20 mouse cellular contexts compared by ENCODE assay signal in genomic region chrX:57798869-57799268, GRCm38 (mm10).
A peak's percentile ranks its signal among the peaks of the same experiment; 100 is the strongest.
DNase-seq lines count a peak whose midpoint lies in the region; ATAC-seq lines count a peak whose summit lies in the region.
"Had no signal": no experiment of that assay in that cellular context is flagged by ENCODE, and none has a peak within 500 bp of the region (broad histone marks: within the 10 kb centered on the region; RNA-seq: fewer than 3 reads in every experiment).

No protein-coding gene starts in this region.

- intact Hi-C loops in heart, postnatal 14 days (cut with DNase I) = no loop called here

- H3K4me3 ChIP-seq in heart, embryonic 12.5 days = no peak overlapping the region
- H3K4me3 ChIP-seq in heart, embryonic 11.5 days (ENCODE audit: low read depth, low read length) = no peak overlapping the region
- H3K4me3 ChIP-seq in heart, embryonic 16.5 days (ENCODE audit: low read length) = no peak overlapping the region
- no peak overlapping the region for H3K4me3 ChIP-seq in neural tube, embryonic 13.5 days
- no peak overlapping the region for H3K4me3 ChIP-seq in hindbrain, embryonic 14.5 days (replicated peaks; ENCODE audit: low read length)
- H3K4me3 ChIP-seq: erythroblast, embryonic 14.5 days; hindbrain, embryonic 12.5 days; intestine, embryonic 15.5 days; limb, embryonic 13.5 days; liver, embryonic 15.5 days; megakaryocyte, embryonic 14.5 days had no signal

- peaks cover 5% of the 10 kb centered on the region for H3K4me1 ChIP-seq in heart, embryonic 12.5 days (replicated peaks)
- no peaks in the 10 kb centered on the region for H3K4me1 ChIP-seq in heart, embryonic 11.5 days (ENCODE audit: control insufficient read depth, insufficient read depth, low read length)
- H3K4me1 ChIP-seq in heart, embryonic 16.5 days (ENCODE audit: control insufficient read depth, insufficient read depth, low read length) = 0 out of 2 replicates have a peak, but pooled peaks cover 5% of the 10 kb centered on the region
- peaks cover 13% of the 10 kb centered on the region for H3K4me1 ChIP-seq in neural tube, embryonic 13.5 days (replicated peaks)
- no peaks in the 10 kb centered on the region for H3K4me1 ChIP-seq in hindbrain, embryonic 14.5 days (replicated peaks; ENCODE audit: control insufficient read depth, insufficient read depth, low read length)
- H3K4me1 ChIP-seq: hindbrain, embryonic 12.5 days; intestine, embryonic 15.5 days; limb, embryonic 13.5 days; liver, embryonic 15.5 days; megakaryocyte, embryonic 14.5 days had no signal

- peak overlapping the region; percentile 33; the same call in 1 of the 2 replicates for H3K27ac ChIP-seq in heart, embryonic 12.5 days (ENCODE audit: poor library complexity, severe bottlenecking)
- no peak overlapping the region for H3K27ac ChIP-seq in heart, embryonic 11.5 days (ENCODE audit: low read depth, low read length)
- H3K27ac ChIP-seq in heart, embryonic 16.5 days (ENCODE audit: low read length) = peak overlapping the region; percentile 37
- peak overlapping the region; percentile 56 for H3K27ac ChIP-seq in neural tube, embryonic 13.5 days (replicated peaks)
- no peak overlapping the region for H3K27ac ChIP-seq in hindbrain, embryonic 14.5 days
- H3K27ac ChIP-seq: intestine, embryonic 15.5 days; limb, embryonic 13.5 days; liver, embryonic 15.5 days; stomach, postnatal 0 days had no signal

- H3K27me3 ChIP-seq in heart, embryonic 12.5 days (replicated peaks) = no peaks in the 10 kb centered on the region
- H3K27me3 ChIP-seq in heart, embryonic 11.5 days (ENCODE audit: control insufficient read depth, insufficient read depth, low read length) = no peaks in the 10 kb centered on the region
- no peaks in the 10 kb centered on the region for H3K27me3 ChIP-seq in heart, embryonic 16.5 days (ENCODE audit: control insufficient read depth, insufficient read depth, low read length)
- H3K27me3 ChIP-seq in neural tube, embryonic 13.5 days = no peaks in the 10 kb centered on the region
- no peaks in the 10 kb centered on the region for H3K27me3 ChIP-seq in hindbrain, embryonic 14.5 days (ENCODE audit: control insufficient read depth, insufficient read depth, low read length)
- H3K27me3 ChIP-seq: hindbrain, embryonic 12.5 days; intestine, embryonic 15.5 days; limb, embryonic 13.5 days; liver, embryonic 15.5 days had no signal

- H3K4me2 ChIP-seq in heart, embryonic 12.5 days = no peak overlapping the region
- no peak overlapping the region for H3K4me2 ChIP-seq in heart, embryonic 11.5 days
- H3K4me2 ChIP-seq in heart, embryonic 16.5 days (ENCODE audit: low read depth, low read length) = no peak overlapping the region
- H3K4me2 ChIP-seq in neural tube, embryonic 13.5 days = no peak overlapping the region
- H3K4me2 ChIP-seq in hindbrain, embryonic 14.5 days (replicated peaks) = no peak overlapping the region
- H3K4me2 ChIP-seq: intestine, embryonic 15.5 days; limb, embryonic 13.5 days; liver, embryonic 15.5 days had no signal

- DNase-seq in heart, postnatal 14 days = peak; percentile 6 to 9
- no peak for DNase-seq in cerebellum, postnatal 25 days
- DNase-seq in hindbrain, embryonic 14.5 days (ENCODE audit: low spot score) = no peak
- DNase-seq: cerebellum, adult 11-12 months; kidney, postnatal 4 days; thymus, postnatal 14 days had no signal

- H3K9ac ChIP-seq in heart, embryonic 12.5 days = no peak overlapping the region
- H3K9ac ChIP-seq in heart, embryonic 11.5 days (ENCODE audit: low read depth, low read length) = no peak overlapping the region
- H3K9ac ChIP-seq in heart, embryonic 16.5 days (ENCODE audit: low read length) = no peak overlapping the region
- H3K9ac ChIP-seq in neural tube, embryonic 13.5 days = no peak overlapping the region
- H3K9ac ChIP-seq in hindbrain, embryonic 14.5 days = no peak overlapping the region
- H3K9ac ChIP-seq: hindbrain, embryonic 12.5 days; intestine, embryonic 15.5 days; limb, embryonic 13.5 days; liver, embryonic 15.5 days had no signal

- ATAC-seq in heart, embryonic 12.5 days (ENCODE audit: insufficient number of reproducible peaks, low FRiP score) = no peak
- no peak for ATAC-seq in heart, embryonic 11.5 days (replicated peaks; ENCODE audit: insufficient number of reproducible peaks, low FRiP score, low TSS enrichment)
- ATAC-seq in heart, embryonic 16.5 days (replicated peaks; ENCODE audit: extremely low read depth, insufficient read depth, low FRiP score) = peak; percentile 55
- ATAC-seq in neural tube, embryonic 13.5 days (ENCODE audit: low read depth) = no peak
- ATAC-seq in hindbrain, embryonic 14.5 days (ENCODE audit: low FRiP score) = no peak
- ATAC-seq: CD4-positive, CD25-positive, alpha-beta regulatory T cell, adult 4 months; intestine, embryonic 15.5 days; lung, postnatal 0 days had no signal

- H3K36me3 ChIP-seq in heart, embryonic 12.5 days = no peaks in the 10 kb centered on the region
- no peaks in the 10 kb centered on the region for H3K36me3 ChIP-seq in heart, embryonic 11.5 days (ENCODE audit: control insufficient read depth, insufficient read depth, low read length)
- H3K36me3 ChIP-seq in heart, embryonic 16.5 days (ENCODE audit: control insufficient read depth, insufficient read depth) = no peaks in the 10 kb centered on the region
- H3K36me3 ChIP-seq in neural tube, embryonic 13.5 days = no peaks in the 10 kb centered on the region
- H3K36me3 ChIP-seq in hindbrain, embryonic 14.5 days (replicated peaks; ENCODE audit: control insufficient read depth, insufficient read depth) = no peaks in the 10 kb centered on the region
- H3K36me3 ChIP-seq: G1E; hindbrain, embryonic 12.5 days; intestine, embryonic 15.5 days; limb, embryonic 13.5 days; liver, embryonic 15.5 days had no signal

- WGBS in heart, embryonic 12.5 days = 33% methylated on average over 2 of the region's 2 CpGs
- WGBS in heart, embryonic 11.5 days (ENCODE audit: insufficient replicate concordance) = 26% methylated on average over 2 of the region's 2 CpGs
- WGBS in heart, embryonic 16.5 days = 19% methylated on average over 2 of the region's 2 CpGs
- WGBS in neural tube, embryonic 13.5 days = 37% methylated on average over 2 of the region's 2 CpGs
- WGBS in hindbrain, embryonic 14.5 days = 29% methylated on average over 2 of the region's 2 CpGs

- H3K9me3 ChIP-seq in heart, embryonic 12.5 days (replicated peaks) = no peaks in the 10 kb centered on the region
- H3K9me3 ChIP-seq in heart, embryonic 11.5 days (replicated peaks; ENCODE audit: control insufficient read depth, low read length) = no peaks in the 10 kb centered on the region
- H3K9me3 ChIP-seq in heart, embryonic 16.5 days (replicated peaks; ENCODE audit: control insufficient read depth, low read length) = no peaks in the 10 kb centered on the region
- no peaks in the 10 kb centered on the region for H3K9me3 ChIP-seq in neural tube, embryonic 13.5 days
- no peaks in the 10 kb centered on the region for H3K9me3 ChIP-seq in hindbrain, embryonic 14.5 days (ENCODE audit: control insufficient read depth, low read length)
- H3K9me3 ChIP-seq: G1E; hindbrain, embryonic 12.5 days; intestine, embryonic 15.5 days; limb, embryonic 13.5 days; liver, embryonic 15.5 days; megakaryocyte, embryonic 14.5 days had no signal

Comparison
In these comparisons a context has a peak if more than half of its experiments do, and no peak if none do; other contexts are left out.
1. H3K27ac ChIP-seq: peak in heart, embryonic 12.5 days (single experiment), heart, embryonic 16.5 days (single experiment) and neural tube, embryonic 13.5 days (single experiment); none in heart, embryonic 11.5 days (single experiment) and hindbrain, embryonic 14.5 days (single experiment).
2. DNase-seq: peak in heart, postnatal 14 days (2 of 2); none in cerebellum, postnatal 25 days (0 of 2) and hindbrain, embryonic 14.5 days (single experiment).